In the genomic region with DNA sequence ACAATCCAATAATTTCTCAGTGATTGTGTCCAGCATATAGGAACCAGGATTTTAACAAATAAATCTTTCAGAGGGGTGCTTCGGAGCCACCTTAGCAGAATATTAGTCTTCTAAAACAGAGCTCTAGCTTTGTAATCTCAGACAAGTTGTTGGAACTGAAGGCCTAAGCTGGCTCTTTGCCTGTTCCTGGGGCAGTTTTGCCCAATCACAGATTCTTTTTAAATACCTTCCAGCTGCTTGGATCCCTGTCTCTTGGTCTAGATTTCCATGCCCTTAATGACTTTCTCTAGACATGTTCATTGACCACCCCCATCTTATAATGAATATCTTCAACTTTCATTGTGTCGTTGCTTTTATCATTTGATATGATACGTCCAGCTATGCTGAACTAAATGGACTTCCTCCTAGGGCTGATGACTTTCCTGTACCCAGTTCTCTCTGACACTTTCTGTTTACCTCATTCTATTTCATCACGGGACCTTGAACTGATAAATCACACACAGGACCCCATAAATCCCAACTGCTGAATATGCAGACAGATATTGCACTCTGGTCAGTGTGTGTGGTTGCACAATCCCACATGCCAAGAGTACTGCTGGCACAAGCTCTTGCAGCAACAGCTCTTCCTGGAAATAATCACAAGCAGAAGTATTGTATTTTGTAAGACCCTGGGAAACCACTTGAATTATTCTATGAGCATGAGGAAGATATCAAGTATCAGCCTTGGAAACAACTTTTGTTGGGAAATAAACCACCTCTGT, we compare ENCODE assay signal across 16 mouse cellular contexts.
A peak's percentile ranks its signal among the peaks of the same experiment; 100 is the strongest.
DNase-seq lines count a peak whose midpoint lies in the region; ATAC-seq and TF ChIP-seq lines count a peak whose summit lies in the region.
"Had no signal": no experiment of that assay in that cellular context is flagged by ENCODE, and none has a peak within 500 bp of the region (broad histone marks: within the 10 kb centered on the region; RNA-seq: fewer than 3 reads in every experiment).

No protein-coding gene starts in this region.

- H3K9ac ChIP-seq in liver, postnatal 0 days (replicated peaks), result no peak overlapping the region
- H3K9ac ChIP-seq in liver, embryonic 12.5 days, result no peak overlapping the region
- H3K9ac ChIP-seq in lung, embryonic 16.5 days (ENCODE audit: low read length), result no peak overlapping the region
- H3K9ac ChIP-seq: embryonic facial prominence, embryonic 12.5 days; hindbrain, embryonic 15.5 days; kidney, embryonic 15.5 days had no signal

- no peaks in the 10 kb centered on the region for H3K9me3 ChIP-seq in liver, postnatal 0 days (ENCODE audit: low read length)
- H3K9me3 ChIP-seq in liver, embryonic 12.5 days (replicated peaks), result no peaks in the 10 kb centered on the region
- no peaks in the 10 kb centered on the region for H3K9me3 ChIP-seq in lung, embryonic 16.5 days (ENCODE audit: control insufficient read depth, low read length)
- H3K9me3 ChIP-seq: embryonic facial prominence, embryonic 12.5 days; hindbrain, embryonic 15.5 days; kidney, embryonic 15.5 days had no signal

- no peaks in the 10 kb centered on the region for H3K4me1 ChIP-seq in liver, postnatal 0 days (ENCODE audit: insufficient read depth)
- H3K4me1 ChIP-seq in liver, embryonic 12.5 days, result no peaks in the 10 kb centered on the region
- no peaks in the 10 kb centered on the region for H3K4me1 ChIP-seq in lung, embryonic 16.5 days (replicated peaks; ENCODE audit: control insufficient read depth, insufficient read depth, low read length)
- H3K4me1 ChIP-seq: embryonic facial prominence, embryonic 12.5 days; hindbrain, embryonic 15.5 days; kidney, embryonic 15.5 days had no signal

- no peaks in the 10 kb centered on the region for H3K36me3 ChIP-seq in liver, postnatal 0 days (replicated peaks; ENCODE audit: insufficient read depth, low read length)
- H3K36me3 ChIP-seq in liver, embryonic 12.5 days, result no peaks in the 10 kb centered on the region
- no peaks in the 10 kb centered on the region for H3K36me3 ChIP-seq in lung, embryonic 16.5 days (ENCODE audit: control insufficient read depth, insufficient read depth, low read length)
- H3K36me3 ChIP-seq: embryonic facial prominence, embryonic 12.5 days; hindbrain, embryonic 15.5 days; kidney, embryonic 15.5 days had no signal

- 55% methylated on average over 4 of the region's 4 CpGs for WGBS in liver, postnatal 0 days (ENCODE audit: insufficient replicate concordance)
- 53% methylated on average over 4 of the region's 4 CpGs for WGBS in liver, embryonic 12.5 days (ENCODE audit: insufficient replicate concordance)
- 55% methylated on average over 4 of the region's 4 CpGs for WGBS in lung, embryonic 16.5 days

- H3K27me3 ChIP-seq in liver, postnatal 0 days (ENCODE audit: insufficient read depth, low read length), result no peaks in the 10 kb centered on the region
- H3K27me3 ChIP-seq in liver, embryonic 12.5 days (replicated peaks), result no peaks in the 10 kb centered on the region
- no peaks in the 10 kb centered on the region for H3K27me3 ChIP-seq in lung, embryonic 16.5 days (ENCODE audit: control insufficient read depth, insufficient read depth, low read depth, low read length)
- H3K27me3 ChIP-seq: embryonic facial prominence, embryonic 12.5 days; hindbrain, embryonic 15.5 days; kidney, embryonic 15.5 days had no signal

- TF ChIP-seq CTCF in liver, postnatal 0 days (IDR thresholded peaks at IDR 0.05; ENCODE audit: low read depth), result no peak

- no peak overlapping the region for H3K4me3 ChIP-seq in liver, postnatal 0 days (ENCODE audit: low read depth, low read length)
- no peak overlapping the region for H3K4me3 ChIP-seq in liver, embryonic 12.5 days
- no peak overlapping the region for H3K4me3 ChIP-seq in lung, embryonic 16.5 days (ENCODE audit: low read length)
- H3K4me3 ChIP-seq: embryonic facial prominence, embryonic 12.5 days; hindbrain, embryonic 15.5 days; kidney, embryonic 15.5 days had no signal

- peak; percentile 82 for ATAC-seq in liver, postnatal 0 days
- ATAC-seq in liver, embryonic 12.5 days, result no peak
- peak; percentile 51; the same call in 1 of the 2 replicates for ATAC-seq in lung, embryonic 16.5 days (ENCODE audit: low read depth)
- ATAC-seq: forebrain, embryonic 14.5 days had no signal

- no peak overlapping the region for H3K4me2 ChIP-seq in liver, postnatal 0 days (ENCODE audit: low read depth, low read length)
- no peak overlapping the region for H3K4me2 ChIP-seq in liver, embryonic 12.5 days
- H3K4me2 ChIP-seq in lung, embryonic 16.5 days (ENCODE audit: low read depth, low read length), result no peak overlapping the region
- H3K4me2 ChIP-seq: embryonic facial prominence, embryonic 12.5 days; hindbrain, embryonic 15.5 days; kidney, embryonic 15.5 days had no signal

- DNase-seq in liver, postnatal 0 days, result peak; percentile 17
- peak; percentile 35 to 55 for DNase-seq in adrenal gland, postnatal 36 days
- no peak for DNase-seq in left cerebral cortex, adult 8-10 months (ENCODE audit: low spot score in 2 of 2)
- no peak for DNase-seq in right cerebral cortex, postnatal 25 days
- no peak for DNase-seq in left cerebral cortex, adult 9 months (ENCODE audit: low spot score in 2 of 2)
- DNase-seq: cerebellum, postnatal 10 days; gastrocnemius, postnatal 36 days; left cerebral cortex, postnatal 4 days; thymus, postnatal 36 days had no signal

- no peak overlapping the region for H3K27ac ChIP-seq in liver, postnatal 0 days (ENCODE audit: low read depth)
- H3K27ac ChIP-seq in liver, embryonic 12.5 days, result no peak overlapping the region
- no peak overlapping the region for H3K27ac ChIP-seq in lung, embryonic 16.5 days (ENCODE audit: low read length)
- H3K27ac ChIP-seq: embryonic facial prominence, embryonic 12.5 days; hindbrain, embryonic 15.5 days; kidney, embryonic 15.5 days; stomach, postnatal 0 days had no signal

- TF ChIP-seq EP300 in liver, postnatal 0 days (IDR thresholded peaks at IDR 0.05; ENCODE audit: low read depth), result peak; percentile 14; the same call in 1 of the 2 replicates

Comparison
In these comparisons a context has a peak if more than half of its experiments do, and no peak if none do; other contexts are left out.
1. DNase-seq: peak in liver, postnatal 0 days (single experiment) and adrenal gland, postnatal 36 days (2 of 2); none in left cerebral cortex, adult 8-10 months (0 of 2), right cerebral cortex, postnatal 25 days (single experiment) and left cerebral cortex, adult 9 months (0 of 2).